Mouse (Mus musculus) stomach, embryonic 16.5 days (tissue): ENCODE measurements around the gene Lima1. TPM values are rescaled to one million over a fixed set of nuclear protein-coding genes. Genes with fewer than 3 reads are reported as not detected.

ENCODE experiments used
- ATAC-seq: fragments of 200-750 bp; cut with Nextera tagmentation; 2 replicates; pipeline ENCODE4 v1.8.0; 2017; ENCODE audit warnings: moderate number of reproducible peaks, moderate TSS enrichment; ENCODE audit not compliant: insufficient read depth, low FRiP score
- H3K27ac ChIP-seq: fragments of 300-500 bp; sonication (generic); 2 replicates; pipeline ENCODE4 v1.5.1; 2014; ENCODE audit warnings: low read length
- H3K27me3 ChIP-seq: fragments of 300-500 bp; sonication (generic); 2 replicates; pipeline ENCODE4 v1.6.1; 2014; ENCODE audit warnings: low read length, control low read depth, mixed read lengths; ENCODE audit not compliant: control insufficient read depth, insufficient read depth
- H3K36me3 ChIP-seq: fragments of 300-500 bp; sonication (generic); 2 replicates; pipeline ENCODE4 v1.6.1; 2014; ENCODE audit warnings: low read length; ENCODE audit not compliant: control insufficient read depth, insufficient read depth
- H3K4me1 ChIP-seq: fragments of 300-500 bp; sonication (generic); 2 replicates; pipeline ENCODE4 v1.6.1; 2014; ENCODE audit warnings: low read length, control low read depth, mixed read lengths; ENCODE audit not compliant: control insufficient read depth, insufficient read depth
- H3K4me2 ChIP-seq: fragments of 300-500 bp; sonication (generic); 2 replicates; pipeline ENCODE4 v1.6.1; 2014; ENCODE audit warnings: low read depth, low read length, mixed read lengths
- H3K4me3 ChIP-seq: fragments of 300-500 bp; sonication (generic); replicated peaks from 2 replicates; pipeline ENCODE4 v1.5.1; 2014; ENCODE audit warnings: mild to moderate bottlenecking, low read length
- H3K9ac ChIP-seq: fragments of 300-500 bp; sonication (generic); 2 replicates; pipeline ENCODE4 v1.6.1; 2014; ENCODE audit warnings: low read length
- H3K9me3 ChIP-seq: fragments of 300-500 bp; sonication (generic); replicated peaks from 2 replicates; pipeline ENCODE4 v1.6.1; 2016; ENCODE audit warnings: low read length, control low read depth; ENCODE audit not compliant: control insufficient read depth
- WGBS: fragments of 180-500 bp; shearing (Covaris S2); extraction: QIAGEN DNeasy Blood & Tissue Kit; methylation state at CpG from one replicate; pipeline ENCODE4 v1.1.7; 2014; 5-methylcytosine and 5-hydroxymethylcytosine counted together
- polyA plus RNA-seq: library from polyadenylated mRNA; unstranded; fragments of >200 nt; fragmentation: Nextera tagmentation; extraction: Ambion mirVana; gene quantifications from 2 replicates; pipeline ENCODE4 v1.2.1, GENCODE M21; 2015

Gene Lima1
- polyA plus RNA-seq, 1 experiment from 2014 or later, result 89.4 TPM

DNA sequence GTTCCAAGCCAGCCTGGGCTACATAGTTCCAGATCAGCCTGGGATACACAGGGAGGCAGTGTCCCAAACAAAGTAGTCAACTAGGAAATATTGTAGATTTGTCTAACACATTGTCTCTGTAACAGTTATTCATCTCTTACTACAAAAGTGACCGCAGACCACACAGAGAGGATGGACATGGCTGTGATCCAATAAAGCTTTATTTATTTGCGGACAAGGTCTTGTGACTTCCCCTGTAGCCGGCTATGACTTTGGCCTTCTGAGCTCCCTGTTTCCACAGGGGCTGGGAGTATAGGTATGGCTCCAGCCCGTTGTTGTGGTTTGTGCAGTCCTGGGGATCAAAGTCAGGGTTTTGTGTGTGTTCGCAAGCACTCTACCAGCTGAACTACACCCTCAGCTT is 3.3 kb upstream of the Lima1 start:
- peaks cover 4% of the 10 kb centered on the region; the same call in 1 of the 2 replicates for H3K4me1 ChIP-seq
- no peak for ATAC-seq
- H3K27me3 ChIP-seq, result no peaks in the 10 kb centered on the region
- H3K9me3 ChIP-seq, result no peaks in the 10 kb centered on the region
- H3K9ac ChIP-seq, result no peak overlapping the region
- no peaks in the 10 kb centered on the region for H3K36me3 ChIP-seq
- WGBS, result 81% methylated on average over 5 of the region's 5 CpGs
- H3K27ac ChIP-seq, result no peak overlapping the region
- no peak overlapping the region for H3K4me2 ChIP-seq
- no peak overlapping the region for H3K4me3 ChIP-seq

GRCm38 (mm10) chr15:99874612-99875333 is 483 bp downstream of the Lima1 start:
- Histone ChIP-seq H3K4me1 (peaks cover 4% of the 10 kb centered on the region; the same call in 1 of the 2 replicates), H3K9me3 (no peaks in the 10 kb centered on the region), H3K4me3 (peak overlapping the region; percentile 66), H3K4me2 (peak overlapping the region; percentile 81), H3K9ac (peak overlapping the region; percentile 77), H3K36me3 (no peaks in the 10 kb centered on the region), H3K27me3 (no peaks in the 10 kb centered on the region), H3K27ac (peak overlapping the region; percentile 73)
- peak; percentile 54 for ATAC-seq
- 3% methylated on average over 30 of the region's 30 CpGs for WGBS

DNA sequence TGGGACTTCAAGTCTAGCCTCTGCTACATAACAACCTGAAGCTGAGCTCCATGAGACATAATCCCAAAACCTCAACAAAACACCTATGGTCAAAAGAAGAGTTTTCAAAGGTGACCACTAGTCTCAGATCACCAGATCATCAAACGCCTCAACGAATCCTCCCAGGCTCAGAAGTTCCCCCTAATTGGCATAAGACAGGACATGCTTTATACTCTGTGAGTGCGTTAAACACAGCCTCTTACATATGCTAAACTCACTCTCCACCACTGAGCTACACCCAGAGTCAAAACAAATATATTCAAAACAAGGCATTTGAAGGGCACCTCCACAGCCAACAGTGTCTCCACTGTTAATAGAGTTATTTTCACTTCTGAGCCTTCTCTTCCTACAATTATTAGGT is 2.7 kb downstream of the Lima1 start:
- H3K36me3 ChIP-seq, result no peaks in the 10 kb centered on the region
- ATAC-seq, result no peak
- H3K27me3 ChIP-seq, result no peaks in the 10 kb centered on the region
- H3K9ac ChIP-seq, result no peak overlapping the region
- 82% methylated on average over 3 of the region's 3 CpGs for WGBS
- no peak overlapping the region; the same call in 1 of the 2 replicates for H3K4me3 ChIP-seq
- peak overlapping the region; percentile 62 for H3K27ac ChIP-seq
- H3K4me2 ChIP-seq, result peak overlapping the region; percentile 18; the same call in 1 of the 2 replicates
- peaks cover 4% of the 10 kb centered on the region; the same call in 1 of the 2 replicates for H3K4me1 ChIP-seq
- no peaks in the 10 kb centered on the region for H3K9me3 ChIP-seq

DNA sequence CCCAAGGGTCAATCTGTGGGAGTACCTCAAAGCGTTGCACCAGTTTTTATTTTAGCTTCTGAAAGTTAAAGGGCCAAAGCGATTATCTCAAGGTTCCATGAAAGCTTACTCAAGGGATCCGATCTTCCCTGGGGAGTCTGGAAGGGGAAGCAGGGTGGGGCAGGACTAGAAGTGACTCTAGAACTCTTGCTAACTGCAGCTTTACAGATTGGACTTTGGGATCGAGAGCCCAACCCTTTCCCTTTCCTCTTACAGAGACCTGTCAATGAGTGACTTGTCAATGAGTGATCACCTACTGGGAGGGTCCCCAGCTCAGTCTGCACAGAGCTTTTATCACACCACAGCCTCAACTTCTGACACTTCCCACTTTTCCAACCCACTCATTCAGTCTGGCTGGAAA is 7.6 kb downstream of the Lima1 start:
- Histone ChIP-seq H3K4me3 (no peak overlapping the region), H3K27ac (peak overlapping the region; percentile 43; the same call in 1 of the 2 replicates), H3K9ac (no peak overlapping the region), H3K4me2 (no peak overlapping the region), H3K27me3 (no peaks in the 10 kb centered on the region), H3K4me1 (no peaks in the 10 kb centered on the region; the same call in 1 of the 2 replicates), H3K9me3 (no peaks in the 10 kb centered on the region), H3K36me3 (no peaks in the 10 kb centered on the region)
- WGBS, result 40% methylated on average over 4 of the region's 4 CpGs
- ATAC-seq, result 0 out of 2 replicates have a peak, but pooled peaks have one; percentile 27

DNA sequence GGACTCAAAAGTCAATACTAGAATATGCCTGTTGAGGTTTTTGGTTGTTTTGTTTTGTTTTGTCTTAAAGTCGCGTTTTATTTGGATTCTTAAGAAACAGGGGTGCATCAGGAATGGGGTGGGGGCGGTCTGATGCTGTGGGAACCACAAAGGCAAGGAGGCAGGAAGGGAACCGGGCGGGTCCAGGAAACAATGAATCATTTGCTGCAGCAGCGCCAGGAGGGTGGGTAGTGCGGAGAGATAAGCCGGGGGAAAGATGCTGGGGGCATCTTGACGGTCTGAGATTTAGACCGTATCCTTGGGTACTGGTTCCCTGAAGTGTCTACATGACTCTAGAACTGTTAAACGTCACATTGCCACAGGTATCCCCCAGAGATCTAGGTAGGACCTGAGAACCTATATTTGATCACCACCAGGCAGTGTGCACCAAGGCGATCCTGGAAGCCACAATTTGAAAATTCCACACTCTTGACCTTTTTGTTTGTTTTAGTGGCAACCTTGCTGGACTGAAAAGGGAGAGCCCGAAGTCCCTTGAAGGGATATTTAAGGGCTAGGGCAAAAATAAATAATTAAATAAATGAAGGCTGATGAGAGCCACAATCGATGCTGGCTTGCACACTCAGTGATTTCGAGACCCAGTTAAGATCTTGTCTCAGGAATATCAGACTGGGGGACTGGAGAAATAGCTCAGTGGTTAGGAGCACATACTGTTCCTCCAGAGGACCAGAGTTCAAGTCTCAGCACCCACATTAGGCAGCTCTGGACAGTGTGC is 8.6 kb downstream of the Lima1 start:
- Histone ChIP-seq H3K4me1 (no peaks in the 10 kb centered on the region; the same call in 1 of the 2 replicates), H3K4me2 (no peak overlapping the region; the same call in 1 of the 2 replicates), H3K27me3 (no peaks in the 10 kb centered on the region), H3K4me3 (no peak overlapping the region), H3K27ac (peak overlapping the region; percentile 89), H3K9me3 (no peaks in the 10 kb centered on the region), H3K9ac (no peak overlapping the region), H3K36me3 (no peaks in the 10 kb centered on the region)
- 29% methylated on average over 15 of the region's 15 CpGs for WGBS
- no peak for ATAC-seq

GRCm38 (mm10) chr15:99865942-99866341 is 9.3 kb downstream of the Lima1 start:
- Histone ChIP-seq H3K4me3 (no peak overlapping the region), H3K9me3 (no peaks in the 10 kb centered on the region), H3K36me3 (no peaks in the 10 kb centered on the region), H3K4me2 (no peak overlapping the region; the same call in 1 of the 2 replicates), H3K27ac (peak overlapping the region; percentile 89), H3K4me1 (no peaks in the 10 kb centered on the region; the same call in 1 of the 2 replicates), H3K27me3 (no peaks in the 10 kb centered on the region), H3K9ac (no peak overlapping the region)
- WGBS, result 32% methylated on average over 5 of the region's 5 CpGs
- ATAC-seq, result peak; percentile 69; the same call in 1 of the 2 replicates

- WGBS, result 69% methylated on average over 20 of the region's 20 CpGs
- Histone ChIP-seq H3K9ac (no peak overlapping the region), H3K27ac (peak overlapping the region; percentile 89), H3K9me3 (no peaks in the 10 kb centered on the region), H3K4me2 (no peak overlapping the region; the same call in 1 of the 2 replicates), H3K4me3 (no peak overlapping the region), H3K4me1 (no peaks in the 10 kb centered on the region; the same call in 1 of the 2 replicates), H3K27me3 (no peaks in the 10 kb centered on the region), H3K36me3 (no peaks in the 10 kb centered on the region)
- ATAC-seq, result peak; percentile 80
Observed at GRCm38 (mm10) chr15:99865494-99865941, 9.7 kb downstream of the Lima1 start.

DNA sequence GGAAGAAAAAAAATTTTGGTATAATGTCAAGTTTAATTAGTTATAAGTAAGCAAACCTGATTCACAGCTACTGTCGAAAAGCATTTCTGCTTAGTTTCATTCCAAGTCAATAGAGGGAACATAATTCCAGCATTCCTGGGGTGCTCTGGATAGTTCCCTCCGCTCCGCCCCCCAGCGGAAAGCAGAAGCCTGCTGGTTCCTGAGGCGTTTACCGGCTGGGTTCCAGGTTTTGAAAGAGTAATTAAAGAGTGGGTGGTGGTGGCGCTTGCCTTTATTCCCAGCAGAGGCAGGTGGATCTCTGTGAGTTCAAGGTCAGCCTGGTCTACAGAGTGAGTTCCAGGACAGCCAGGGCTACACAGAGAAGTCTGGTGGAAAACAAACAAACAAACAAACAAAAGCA is 10.2 kb downstream of the Lima1 start:
- Histone ChIP-seq H3K4me3 (no peak overlapping the region), H3K9me3 (no peaks in the 10 kb centered on the region), H3K27me3 (no peaks in the 10 kb centered on the region), H3K27ac (peak overlapping the region; percentile 89), H3K36me3 (no peaks in the 10 kb centered on the region), H3K4me2 (no peak overlapping the region; the same call in 1 of the 2 replicates), H3K9ac (no peak overlapping the region), H3K4me1 (no peaks in the 10 kb centered on the region; the same call in 1 of the 2 replicates)
- WGBS, result 73% methylated on average over 7 of the region's 7 CpGs
- no peak for ATAC-seq

GRCm38 (mm10) chr15:99863786-99864185 is 11.5 kb downstream of the Lima1 start:
- Histone ChIP-seq H3K9me3 (no peaks in the 10 kb centered on the region), H3K27me3 (no peaks in the 10 kb centered on the region), H3K4me2 (no peak overlapping the region), H3K4me1 (no peaks in the 10 kb centered on the region; the same call in 1 of the 2 replicates), H3K27ac (no peak overlapping the region), H3K9ac (no peak overlapping the region), H3K36me3 (no peaks in the 10 kb centered on the region), H3K4me3 (no peak overlapping the region)
- 93% methylated on average over 8 of the region's 8 CpGs for WGBS
- no peak for ATAC-seq
